Mouse (Mus musculus) ovary, postnatal 14 days (tissue): ENCODE measurements around the gene Poc1a.
A peak's percentile ranks its signal among the peaks of the same experiment; 100 is the strongest.

ENCODE experiments used
- DNase-seq: peaks from one replicate; pipeline ENCODE4 v3.0.0; 2022; ENCODE audit warnings: low spot score

Gene Poc1a

GRCm38 (mm10) chr9:106280808-106281544, at the start of gene Poc1a:
Gene Poc1a (plus strand): TSS chr9:106281061.
- DNase-seq, result peak; percentile 91

GRCm38 (mm10) chr9:106231220-106231619, 49.6 kb upstream of the Poc1a start:
- DNase-seq, result no peak

GRCm38 (mm10) chr9:106231816-106232215, 49.0 kb upstream of the Poc1a start:
- DNase-seq, result no peak

- no peak for DNase-seq
Observed at GRCm38 (mm10) chr9:106232956-106233355, 47.9 kb upstream of the Poc1a start.

GRCm38 (mm10) chr9:106233953-106234352, 46.9 kb upstream of the Poc1a start:
- DNase-seq, result no peak

GRCm38 (mm10) chr9:106235194-106235830, 45.5 kb upstream of the Poc1a start:
- DNase-seq, result no peak

- no peak for DNase-seq
Observed at GRCm38 (mm10) chr9:106236156-106236817, 44.6 kb upstream of the Poc1a start.

GRCm38 (mm10) chr9:106236818-106237211, 44.0 kb upstream of the Poc1a start:
- no peak for DNase-seq

GRCm38 (mm10) chr9:106237401-106237800, 43.5 kb upstream of the Poc1a start:
- no peak for DNase-seq

GRCm38 (mm10) chr9:106237878-106238277, 43.0 kb upstream of the Poc1a start:
- DNase-seq, result no peak

- no peak for DNase-seq
Observed at GRCm38 (mm10) chr9:106241541-106242164, 39.2 kb upstream of the Poc1a start.

GRCm38 (mm10) chr9:106242813-106243488, 37.9 kb upstream of the Poc1a start:
- no peak for DNase-seq

- DNase-seq, result no peak
Observed at GRCm38 (mm10) chr9:106249550-106249949, 31.3 kb upstream of the Poc1a start.

- no peak for DNase-seq
Observed at GRCm38 (mm10) chr9:106250245-106250644, 30.6 kb upstream of the Poc1a start.

- DNase-seq, result no peak
Observed at GRCm38 (mm10) chr9:106251066-106251465, 29.8 kb upstream of the Poc1a start.

- no peak for DNase-seq
Observed at GRCm38 (mm10) chr9:106254001-106254400, 26.9 kb upstream of the Poc1a start.

GRCm38 (mm10) chr9:106258412-106258811, 22.4 kb upstream of the Poc1a start:
- no peak for DNase-seq

GRCm38 (mm10) chr9:106258990-106259389, 21.9 kb upstream of the Poc1a start:
- DNase-seq, result no peak

- DNase-seq, result no peak
Observed at GRCm38 (mm10) chr9:106261058-106261457, 19.8 kb upstream of the Poc1a start.

GRCm38 (mm10) chr9:106261491-106261890, 19.4 kb upstream of the Poc1a start:
- no peak for DNase-seq

- no peak for DNase-seq
Observed at GRCm38 (mm10) chr9:106262075-106262474, 18.8 kb upstream of the Poc1a start.

GRCm38 (mm10) chr9:106263381-106263924, 17.4 kb upstream of the Poc1a start:
- DNase-seq, result no peak
